Mouse (Mus musculus) hematopoietic stem cell, adult 5-6 weeks (primary cell): ENCODE data around the gene Rasgrp1. TPM values are rescaled to one million over a fixed set of nuclear protein-coding genes. Genes with fewer than 3 reads are reported as not detected.
A peak's percentile ranks its signal among the peaks of the same experiment; 100 is the strongest.

Experiments used
- ATAC-seq, 2 experiments: fragments of 125-278 bp in 1 of 2; replicated peaks in 1 of 2; 2 replicates each; pipeline ENCODE4 v1.8.0; 2016 to 2017; ENCODE audit warnings: inconsistent platforms in 2 of 2, mild to moderate bottlenecking in 2 of 2, moderate number of reproducible peaks in 2 of 2, low read depth in 1 of 2, moderate TSS enrichment in 1 of 2; ENCODE audit not compliant: low FRiP score in 2 of 2, poor library complexity in 2 of 2, severe bottlenecking in 2 of 2, insufficient read depth in 1 of 2, low TSS enrichment in 1 of 2
- total RNA-seq: library from RNA; stranded (forward); fragments of 172-1452, 232-1000 nt; gene quantifications from 2 replicates; pipeline ENCODE4 v1.2.3, GENCODE M21; 2017

Gene Rasgrp1
- total RNA-seq, 1 experiment from 2014 or later: 0.99 TPM

DNA sequence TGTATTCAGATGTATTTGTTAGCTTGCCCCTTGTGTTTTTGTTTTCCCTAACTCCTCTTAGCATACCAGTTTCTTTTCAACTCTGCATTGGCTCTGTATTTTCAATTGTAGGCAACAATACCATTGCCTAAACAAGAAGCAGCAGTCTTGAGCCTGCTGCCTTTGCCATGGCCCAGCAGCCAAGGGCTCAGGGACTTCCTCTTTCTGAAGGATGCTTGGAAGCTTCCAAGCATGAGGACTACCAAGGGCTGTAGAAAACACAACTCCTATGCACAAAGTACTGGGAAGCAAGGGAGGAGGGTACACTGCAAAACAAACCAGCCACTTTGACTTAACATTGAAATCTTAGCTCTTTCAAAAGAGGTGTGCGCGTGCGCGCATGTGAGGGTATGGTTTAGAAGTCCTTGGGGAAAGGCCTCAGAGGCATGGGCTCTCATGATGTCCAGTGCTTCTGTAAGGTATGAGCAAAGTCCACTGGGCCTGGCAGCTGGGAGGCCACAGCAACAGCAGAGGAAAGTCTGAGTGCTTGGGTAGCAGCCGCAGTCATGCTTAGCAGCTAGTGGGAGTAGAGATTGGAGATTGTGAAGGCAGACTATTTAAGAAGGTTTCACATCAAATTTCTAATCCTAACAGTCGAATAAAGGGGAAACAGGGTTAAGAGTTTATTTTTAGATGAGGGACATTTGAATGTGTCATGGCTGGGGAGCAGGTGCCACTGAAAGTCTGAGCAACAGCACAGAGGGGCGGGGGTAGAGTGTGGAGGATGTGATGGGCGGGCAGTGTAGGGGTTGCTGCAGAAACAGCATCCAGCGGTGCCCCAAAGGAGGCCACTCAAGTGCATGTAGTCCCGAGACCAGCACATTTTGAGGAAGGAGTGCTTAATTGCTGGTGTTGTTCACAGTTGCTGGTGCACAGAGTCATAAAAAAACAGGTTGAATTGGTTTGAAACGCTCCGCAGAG lies 39.1 kb downstream of the Rasgrp1 start:
- peak; percentile 88 to 89 for ATAC-seq

GRCm38 (mm10) chr2:117299596-117300448 lies 43.0 kb downstream of the Rasgrp1 start:
- no peak for ATAC-seq

GRCm38 (mm10) chr2:117288291-117288690 lies 54.5 kb downstream of the Rasgrp1 start:
- ATAC-seq: no peak

GRCm38 (mm10) chr2:117263786-117264408 lies 78.9 kb downstream of the Rasgrp1 start:
- ATAC-seq: peak; percentile 67 to 82

DNA sequence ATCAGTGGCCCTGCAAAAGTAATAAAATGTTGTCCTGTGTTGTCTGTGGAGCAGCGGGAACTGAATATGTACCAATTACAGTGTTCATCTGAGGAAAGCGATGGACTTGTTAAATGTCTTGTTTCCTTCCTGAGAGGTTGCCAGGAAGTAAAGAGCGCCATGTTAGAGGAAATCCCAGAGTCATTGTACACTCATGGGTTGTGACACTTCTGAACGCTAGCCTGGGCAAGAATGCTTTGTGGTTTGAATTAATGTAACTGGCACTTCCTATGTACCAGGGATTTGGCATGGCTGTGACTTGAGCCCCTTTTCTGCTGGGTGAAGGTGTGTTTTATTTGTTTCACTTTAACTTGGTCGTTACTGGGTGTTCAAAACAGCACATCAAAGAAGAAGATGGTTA lies 80.6 kb downstream of the Rasgrp1 start:
- peak; percentile 18 to 68; a peak in 2 of 4 replicates for ATAC-seq

DNA sequence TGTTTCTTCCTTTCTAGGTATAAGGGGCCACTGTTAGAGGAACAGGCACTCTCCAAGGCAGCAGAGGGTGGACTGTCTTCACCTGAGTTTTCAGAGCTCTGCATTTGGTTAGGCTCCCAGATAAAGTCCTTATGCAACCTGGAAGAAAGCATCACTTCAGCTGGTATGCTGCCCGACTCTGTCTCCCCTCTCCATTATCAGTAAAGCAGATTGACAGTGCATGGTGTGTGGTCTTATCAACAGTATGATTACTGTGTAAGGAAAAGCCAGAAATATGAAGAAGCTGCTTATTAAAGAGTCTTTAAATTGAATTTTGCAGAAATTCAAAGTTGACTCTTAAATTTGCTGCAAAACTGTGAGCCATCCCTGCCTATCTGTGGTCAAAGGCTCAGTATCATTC lies 85.2 kb downstream of the Rasgrp1 start:
- no peak for ATAC-seq

DNA sequence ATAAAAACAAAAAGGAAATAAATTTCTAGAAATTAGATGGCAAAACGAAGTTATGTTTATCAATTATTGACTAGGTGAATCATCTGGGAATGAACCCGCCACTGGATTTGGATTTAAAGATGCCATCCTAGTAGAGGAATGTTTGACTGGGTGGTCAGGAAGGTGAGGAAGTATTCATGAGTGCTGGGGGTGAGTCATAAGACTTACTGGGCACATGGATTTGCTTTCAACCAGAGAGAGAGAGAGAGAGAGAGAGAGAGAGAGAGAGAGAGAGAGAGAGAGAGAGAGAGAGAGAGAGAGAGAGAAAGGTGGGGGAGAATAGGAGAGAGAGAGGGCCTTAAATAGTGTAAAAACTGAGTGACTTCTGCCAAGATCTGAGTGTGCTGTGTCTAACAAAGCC lies 87.4 kb downstream of the Rasgrp1 start:
- no peak for ATAC-seq

- ATAC-seq: peak in 1 of 2 experiments; percentile 26; a peak in 1 of 4 replicates
These were observed 92.7 kb downstream of the Rasgrp1 start for GRCm38 (mm10) chr2:117250001-117250510.

DNA sequence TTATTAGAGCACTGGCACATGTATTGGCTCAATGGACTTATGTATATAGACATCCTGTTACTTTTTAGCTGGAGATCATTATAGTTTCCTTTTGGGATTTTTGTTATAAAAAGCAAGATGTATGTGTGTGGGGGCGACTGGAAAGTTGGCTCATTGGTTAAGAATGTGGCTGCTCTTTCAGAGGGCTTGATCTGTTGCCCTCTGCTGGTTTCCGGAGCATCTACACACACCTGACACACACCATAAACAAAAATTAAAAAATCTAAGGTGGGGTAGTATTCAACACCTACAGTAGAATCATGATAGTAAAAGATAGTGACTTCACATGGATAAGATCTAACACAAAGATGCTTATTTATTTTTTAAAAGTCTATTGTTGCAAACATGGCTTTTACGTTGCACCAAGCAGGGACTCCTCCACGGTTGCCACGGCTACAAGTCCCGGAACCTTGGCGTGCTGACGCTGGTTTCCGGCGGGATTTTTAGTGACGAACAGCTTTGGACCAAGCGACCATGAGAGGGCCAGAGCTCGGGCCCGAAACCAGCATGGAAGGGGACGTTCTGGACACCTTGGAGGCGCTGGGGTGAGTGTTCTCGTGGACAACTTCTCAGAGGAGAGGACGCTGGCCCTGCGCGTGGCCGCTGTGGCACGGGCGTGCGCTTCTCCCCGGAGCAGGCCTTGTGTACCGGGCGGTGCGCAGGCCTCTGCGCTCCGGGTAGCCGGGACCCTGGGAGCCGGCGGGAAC lies 93.4 kb downstream of the Rasgrp1 start, which contains the start of gene Fam98b:
Fam98b (plus strand) TSS at position 485 of the 746 bp plus-strand sequence.
- peak; percentile 96 for ATAC-seq

DNA sequence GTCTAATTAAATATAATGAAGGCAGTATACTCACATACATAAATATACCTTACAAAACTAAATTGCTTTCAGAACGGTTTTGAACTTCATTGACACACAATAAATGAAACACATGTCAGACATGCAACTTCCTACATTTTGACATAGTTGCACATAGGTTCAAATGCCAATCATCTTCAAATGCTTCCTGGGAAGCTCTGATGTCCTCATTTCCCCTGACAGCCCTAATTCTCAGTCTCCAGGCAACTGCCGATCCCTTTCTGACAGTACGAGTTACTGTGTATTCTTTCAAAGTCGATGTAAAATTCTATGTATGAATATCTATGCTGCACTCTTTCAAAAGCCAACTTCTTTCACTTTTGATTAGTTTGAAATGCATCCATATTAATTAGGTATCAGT lies 100.8 kb downstream of the Rasgrp1 start:
- ATAC-seq: no peak; a peak in 1 of 4 replicates

DNA sequence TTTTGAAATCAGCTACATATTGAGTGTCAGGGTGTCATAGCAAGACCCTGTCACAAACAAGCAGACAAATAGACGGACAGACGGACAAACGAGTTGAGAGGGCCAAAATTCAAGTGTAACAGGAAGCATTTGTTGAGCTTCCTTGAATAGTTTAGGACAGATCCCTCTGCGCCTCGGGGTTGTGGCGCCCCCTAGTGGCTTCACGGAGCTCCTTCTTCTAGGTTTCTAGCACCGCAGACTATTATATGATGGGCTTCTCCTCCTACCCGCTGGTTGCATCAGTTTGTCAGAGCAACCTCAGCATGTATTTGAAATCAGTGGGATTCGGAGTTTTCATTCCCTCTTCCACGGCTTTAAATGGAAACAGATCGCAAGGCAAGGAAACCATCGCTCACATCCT lies 111.5 kb downstream of the Rasgrp1 start:
- peak; percentile 93 to 94 for ATAC-seq

- no peak for ATAC-seq
These were observed 112.5 kb downstream of the Rasgrp1 start for GRCm38 (mm10) chr2:117230261-117230660.

Other genes starting within 250 kb of the Rasgrp1 start
- gene Spred1, start 221.6 kb downstream of the Rasgrp1 start, total RNA-seq: 57.6 and 58.6 TPM in 2 replicates
- gene Fam98b, start 93.3 kb downstream of the Rasgrp1 start, total RNA-seq: 35.4 and 40.0 TPM in 2 replicates